Mouse (Mus musculus): ENCODE results near the gene Creb3l1. TPM values are rescaled to one million over a fixed set of nuclear protein-coding genes. Genes with fewer than 3 reads are reported as not detected.

Creb3l1 gene
- polyA plus RNA-seq, 2 experiments from 2014 or later = 0.59 to 1.1 TPM

DNA sequence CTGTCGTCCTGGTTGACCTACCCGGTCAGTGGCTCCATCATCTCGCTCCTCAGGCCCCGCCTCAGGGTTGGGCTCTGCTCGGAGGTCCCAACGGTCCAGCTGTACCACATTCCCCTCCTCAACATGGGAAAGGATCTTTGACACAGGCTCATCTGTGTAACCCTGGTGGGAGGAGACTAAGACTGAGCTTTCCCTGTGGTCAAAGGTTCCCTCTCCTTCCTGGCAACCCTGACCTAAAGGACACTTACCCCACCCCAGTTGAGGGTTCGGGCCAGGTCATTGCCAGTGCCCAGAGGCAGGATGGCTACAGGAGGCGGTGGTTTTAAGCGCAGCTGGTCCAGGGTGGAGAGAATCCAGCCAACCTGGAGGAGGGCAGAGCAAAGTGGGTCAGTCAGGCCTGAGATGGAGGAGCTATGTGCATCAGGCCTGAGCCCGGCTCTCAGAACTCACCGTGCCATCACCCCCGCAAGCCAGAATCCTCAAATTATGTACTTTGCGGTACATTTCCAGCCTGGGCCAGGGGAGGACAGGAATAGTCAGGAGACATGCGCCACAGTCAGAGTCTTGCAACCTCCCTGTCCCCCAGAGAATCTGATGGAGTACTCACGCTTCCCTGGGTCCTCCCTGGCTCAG is 84.9 kb downstream of the Creb3l1 start:
- ATAC-seq = no peak

DNA sequence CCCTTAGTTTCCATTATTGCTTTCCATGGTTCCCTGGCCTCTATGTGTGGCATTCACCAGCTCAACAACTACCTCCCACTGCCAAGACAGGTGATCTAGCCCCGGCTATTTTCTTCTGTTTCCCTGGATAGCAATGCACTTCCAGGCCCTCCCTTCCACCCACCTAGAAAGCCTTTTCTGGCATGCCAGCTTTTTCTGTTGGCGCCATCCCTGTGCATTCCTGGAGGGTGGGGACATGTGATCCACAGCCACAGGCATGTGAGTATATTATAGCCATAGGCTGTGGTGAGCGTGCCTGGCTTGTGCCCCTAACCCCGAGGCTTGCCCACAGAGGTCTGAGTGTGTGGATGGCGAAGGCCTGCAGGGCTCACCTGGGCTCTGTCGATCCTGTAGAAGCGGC is 88.1 kb downstream of the Creb3l1 start:
- ATAC-seq = no peak

GRCm38 (mm10) chr2:91934826-91935525 is 89.3 kb downstream of the Creb3l1 start:
- no peak for ATAC-seq

GRCm38 (mm10) chr2:91934016-91934415 is 90.3 kb downstream of the Creb3l1 start:
- ATAC-seq = no peak

GRCm38 (mm10) chr2:91933471-91933870 is 90.8 kb downstream of the Creb3l1 start:
- no peak for ATAC-seq

- peak; percentile 8 for ATAC-seq
Measured at GRCm38 (mm10) chr2:91932737-91933350, 91.5 kb downstream of the Creb3l1 start.

Other genes starting within 250 kb of the Creb3l1 start
- gene Chrm4, start 97.3 kb downstream of the Creb3l1 start, polyA plus RNA-seq (2017; shearing (Covaris generic)) = 1 to 10 TPM in 1 of 2 experiments, under 1 TPM in 1; 0.54 to 1.2 TPM
- 1 to 10 TPM; 1.2 to 2.0 TPM for gene Mdk, start 92.2 kb downstream of the Creb3l1 start, polyA plus RNA-seq (2017; shearing (Covaris generic))
- 1 to 10 TPM; 1.6 to 2.4 TPM for gene Gm9821, start 78.8 kb downstream of the Creb3l1 start, polyA plus RNA-seq (2017; shearing (Covaris generic))
- 100 to 1,000 TPM in 1 of 2 experiments, 10 to 100 TPM in 1; 98.3 to 132 TPM for gene Dgkz, start 48.6 kb downstream of the Creb3l1 start, polyA plus RNA-seq (2017; shearing (Covaris generic))
- gene Phf21a, start 68.6 kb upstream of the Creb3l1 start, polyA plus RNA-seq (2017; shearing (Covaris generic)) = 10 to 100 TPM; 48.6 to 56.9 TPM

All from activated CD4-positive, CD25-positive, alpha-beta regulatory T cell, adult 4 months (primary cell).